Mouse (Mus musculus): ENCODE data around the gene Dcun1d4. TPM values are rescaled to one million over a fixed set of nuclear protein-coding genes. Genes with fewer than 3 reads are reported as not detected.

The Dcun1d4 gene
- polyA plus RNA-seq, 1 experiment: 5.3 TPM

- no peaks in the 10 kb centered on the region for H3K27me3 ChIP-seq (ENCODE audit: control insufficient read depth, insufficient read depth, insufficient read length)
- peaks cover 5% of the 10 kb centered on the region for H3K36me3 ChIP-seq (ENCODE audit: control insufficient read depth, insufficient read depth)
- H3K4me2 ChIP-seq (ENCODE audit: low read depth): no peak overlapping the region
- no peaks in the 10 kb centered on the region for H3K79me2 ChIP-seq (ENCODE audit: control insufficient read depth, insufficient read depth)
- H3K4me3 ChIP-seq: no peak overlapping the region
- TF ChIP-seq MYOG (IDR thresholded peaks at IDR 0.05; ENCODE audit: control insufficient read depth in 1 of 3, insufficient read depth in 1 of 3, insufficient read length in 2 of 3, low read depth in 2 of 3) (no peak), USF1 (IDR thresholded peaks at IDR 0.05; ENCODE audit: low read depth) (no peak), TCF12 (IDR thresholded peaks at IDR 0.05; ENCODE audit: insufficient read depth, poor library complexity, severe bottlenecking) (no peak), POLR2AphosphoS2 (IDR thresholded peaks at IDR 0.05; ENCODE audit: insufficient read length, low read depth) (no peak)
- no peak overlapping the region for H3ac ChIP-seq (ENCODE audit: control insufficient read depth, insufficient read length)
These were observed 51.4 kb downstream of the Dcun1d4 start for GRCm38 (mm10) chr5:73532222-73532621.

GRCm38 (mm10) chr5:73532879-73533278 is 52.1 kb downstream of the Dcun1d4 start:
- Histone ChIP-seq H3K4me2 (ENCODE audit: low read depth) (no peak overlapping the region), H3K79me2 (ENCODE audit: control insufficient read depth, insufficient read depth) (no peaks in the 10 kb centered on the region), H3ac (ENCODE audit: control insufficient read depth, insufficient read length) (no peak overlapping the region), H3K27me3 (ENCODE audit: control insufficient read depth, insufficient read depth, insufficient read length) (no peaks in the 10 kb centered on the region), H3K36me3 (ENCODE audit: control insufficient read depth, insufficient read depth) (peaks cover 5% of the 10 kb centered on the region), H3K4me3 (no peak overlapping the region)
- TF ChIP-seq TCF3 (IDR thresholded peaks at IDR 0.05; ENCODE audit: insufficient read length, low read depth) (no peak), MYOD1 (IDR thresholded peaks at IDR 0.05; ENCODE audit: control insufficient read depth in 1 of 3, insufficient read length in 2 of 3, low read depth in 2 of 3) (no peak), E2F4 (IDR thresholded peaks at IDR 0.05; ENCODE audit: insufficient read depth) (no peak), CEBPB (IDR thresholded peaks at IDR 0.05; ENCODE audit: insufficient read depth, poor library complexity, severe bottlenecking) (no peak)

GRCm38 (mm10) chr5:73537669-73538068 is 56.9 kb downstream of the Dcun1d4 start:
- Histone ChIP-seq H3ac (ENCODE audit: control insufficient read depth, insufficient read length) (no peak overlapping the region), H3K79me2 (ENCODE audit: control insufficient read depth, insufficient read depth) (no peaks in the 10 kb centered on the region), H3K36me3 (ENCODE audit: control insufficient read depth, insufficient read depth) (no peaks in the 10 kb centered on the region), H3K4me2 (ENCODE audit: low read depth) (no peak overlapping the region), H3K27me3 (ENCODE audit: control insufficient read depth, insufficient read depth, insufficient read length) (no peaks in the 10 kb centered on the region), H3K4me3 (no peak overlapping the region)
- no peak for TF ChIP-seq CEBPB (IDR thresholded peaks at IDR 0.05; ENCODE audit: insufficient read depth, poor library complexity, severe bottlenecking)
- TF ChIP-seq REST (IDR thresholded peaks at IDR 0.05; ENCODE audit: insufficient read depth, insufficient read length): no peak
- TF ChIP-seq MYOD1 (IDR thresholded peaks at IDR 0.05; ENCODE audit: control insufficient read depth in 1 of 3, insufficient read length in 2 of 3, low read depth in 2 of 3): no peak
- no peak for TF ChIP-seq POLR2AphosphoS2 (IDR thresholded peaks at IDR 0.05; ENCODE audit: insufficient read length, low read depth)
- TF ChIP-seq TCF3 (IDR thresholded peaks at IDR 0.05; ENCODE audit: insufficient read length, low read depth): no peak
- no peak for TF ChIP-seq MAX (IDR thresholded peaks at IDR 0.05; ENCODE audit: low read depth)
- TF ChIP-seq TCF12 (IDR thresholded peaks at IDR 0.05; ENCODE audit: insufficient read depth, poor library complexity, severe bottlenecking): no peak
- TF ChIP-seq E2F4 (IDR thresholded peaks at IDR 0.05; ENCODE audit: insufficient read depth): no peak
- TF ChIP-seq SRF (IDR thresholded peaks at IDR 0.05; ENCODE audit: control insufficient read depth, insufficient read length, low read depth): no peak
- TF ChIP-seq MYOG (IDR thresholded peaks at IDR 0.05; ENCODE audit: control insufficient read depth in 1 of 3, insufficient read depth in 1 of 3, insufficient read length in 2 of 3, low read depth in 2 of 3): no peak
- no peak for TF ChIP-seq POLR2A (IDR thresholded peaks at IDR 0.05; ENCODE audit: insufficient read length, low read depth)
- TF ChIP-seq USF1 (IDR thresholded peaks at IDR 0.05; ENCODE audit: low read depth): no peak

DNA sequence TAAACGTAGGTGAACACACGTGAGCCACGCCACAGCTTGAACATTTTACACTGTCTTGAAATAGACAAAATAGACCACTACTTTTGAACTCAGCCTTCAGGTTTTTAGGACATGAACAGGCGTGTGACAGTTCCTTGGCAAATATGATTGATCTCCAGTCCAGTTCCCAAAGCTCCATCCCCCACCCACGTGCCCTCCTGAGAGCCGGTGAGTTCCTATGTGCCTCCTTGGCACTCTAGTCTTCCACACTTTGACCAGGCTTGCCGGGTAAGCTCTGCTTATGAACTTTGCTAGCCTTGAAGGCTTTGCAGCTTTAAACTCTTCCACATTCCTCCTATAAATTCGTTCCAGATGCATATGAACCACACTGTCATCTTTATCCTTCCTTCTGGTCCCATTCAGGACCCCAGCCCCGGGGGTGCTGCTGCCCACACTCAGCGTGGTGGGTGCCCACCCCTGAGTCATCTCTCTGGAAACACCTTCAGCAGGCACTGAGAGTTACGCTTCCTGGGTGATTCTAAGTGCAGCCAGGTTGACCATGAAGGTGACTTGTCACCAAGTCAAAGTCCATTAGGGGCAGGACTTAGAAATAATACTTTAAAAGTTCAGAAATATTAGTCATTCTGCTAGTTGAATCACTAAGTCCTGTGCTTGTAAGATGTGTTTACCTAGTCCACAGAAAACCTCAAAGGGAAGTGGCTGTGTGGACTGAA is 57.9 kb downstream of the Dcun1d4 start:
- Histone ChIP-seq H3K79me2 (ENCODE audit: control insufficient read depth, insufficient read depth) (no peaks in the 10 kb centered on the region), H3K4me3 (no peak overlapping the region), H3K27me3 (ENCODE audit: control insufficient read depth, insufficient read depth, insufficient read length) (no peaks in the 10 kb centered on the region), H3ac (ENCODE audit: control insufficient read depth, insufficient read length) (no peak overlapping the region), H3K4me2 (ENCODE audit: low read depth) (no peak overlapping the region), H3K36me3 (ENCODE audit: control insufficient read depth, insufficient read depth) (no peaks in the 10 kb centered on the region)
- TF ChIP-seq CEBPB (IDR thresholded peaks at IDR 0.05; ENCODE audit: insufficient read depth, poor library complexity, severe bottlenecking) (no peak), POLR2AphosphoS2 (IDR thresholded peaks at IDR 0.05; ENCODE audit: insufficient read length, low read depth) (no peak), SRF (IDR thresholded peaks at IDR 0.05; ENCODE audit: control insufficient read depth, insufficient read length, low read depth) (no peak), TCF3 (IDR thresholded peaks at IDR 0.05; ENCODE audit: insufficient read length, low read depth) (no peak), MYOD1 (IDR thresholded peaks at IDR 0.05; ENCODE audit: control insufficient read depth in 1 of 3, insufficient read length in 2 of 3, low read depth in 2 of 3) (no peak), TCF12 (IDR thresholded peaks at IDR 0.05; ENCODE audit: insufficient read depth, poor library complexity, severe bottlenecking) (no peak), MAX (IDR thresholded peaks at IDR 0.05; ENCODE audit: low read depth) (no peak), E2F4 (IDR thresholded peaks at IDR 0.05; ENCODE audit: insufficient read depth) (no peak), REST (IDR thresholded peaks at IDR 0.05; ENCODE audit: insufficient read depth, insufficient read length) (no peak), POLR2A (IDR thresholded peaks at IDR 0.05; ENCODE audit: insufficient read length, low read depth) (no peak)

- no peak overlapping the region for H3K4me2 ChIP-seq (ENCODE audit: low read depth)
- no peaks in the 10 kb centered on the region for H3K79me2 ChIP-seq (ENCODE audit: control insufficient read depth, insufficient read depth)
- H3K36me3 ChIP-seq (ENCODE audit: control insufficient read depth, insufficient read depth): no peaks in the 10 kb centered on the region
- no peak overlapping the region for H3ac ChIP-seq (ENCODE audit: control insufficient read depth, insufficient read length)
- no peaks in the 10 kb centered on the region for H3K27me3 ChIP-seq (ENCODE audit: control insufficient read depth, insufficient read depth, insufficient read length)
- H3K4me3 ChIP-seq: no peak overlapping the region
- TF ChIP-seq MYOG (IDR thresholded peaks at IDR 0.05; ENCODE audit: control insufficient read depth in 1 of 3, insufficient read depth in 1 of 3, insufficient read length in 2 of 3, low read depth in 2 of 3) (no peak), E2F4 (IDR thresholded peaks at IDR 0.05; ENCODE audit: insufficient read depth) (no peak), REST (IDR thresholded peaks at IDR 0.05; ENCODE audit: insufficient read depth, insufficient read length) (no peak), CEBPB (IDR thresholded peaks at IDR 0.05; ENCODE audit: insufficient read depth, poor library complexity, severe bottlenecking) (no peak)
These were observed 59.2 kb downstream of the Dcun1d4 start for GRCm38 (mm10) chr5:73539848-73540510.

Data from myocyte (in vitro differentiated cells).